Mouse (Mus musculus) E14TG2a.4 (cell line): ENCODE results near the gene Raf1.

Source experiments
- CTCF ChIP-seq: conservative IDR thresholded peaks from 2 replicates; pipeline ENCODE4 v1.5.1; 2014; ENCODE audit warnings: low read length
- POU5F1 ChIP-seq: IDR thresholded peaks from 2 replicates; pipeline ENCODE4 v1.6.1; 2014; ENCODE audit warnings: low read length, borderline replicate concordance

DNA sequence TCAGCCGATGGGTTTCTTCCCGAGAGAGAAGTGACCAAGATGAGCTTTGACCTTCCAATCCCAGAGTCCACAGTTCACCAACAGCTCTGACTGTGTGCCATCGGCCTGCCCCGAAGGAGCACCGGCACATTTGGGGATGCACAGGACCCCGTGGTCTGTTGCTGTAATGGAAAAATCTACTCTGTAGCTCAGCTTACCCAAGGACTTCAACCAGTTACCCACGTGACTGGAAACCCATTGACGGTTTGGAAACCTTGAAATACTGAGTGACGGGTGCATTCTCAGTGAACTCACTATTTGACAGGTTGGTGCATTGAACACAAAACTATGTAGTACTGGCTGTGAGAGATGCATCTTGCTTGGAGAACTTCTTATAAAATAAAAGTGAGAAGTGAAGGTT lies 98.5 kb downstream of the Raf1 start:
- TF ChIP-seq CTCF = no peak
- no peak for TF ChIP-seq POU5F1
